Mouse (Mus musculus): ENCODE measurements at regions not wholly inside any gene's neighbourhood (a gene's known extent, or its start where the extent isn't known, plus 50 kb on each side); places are given as distances from the start of the nearest gene placed in this dataset.

DNA sequence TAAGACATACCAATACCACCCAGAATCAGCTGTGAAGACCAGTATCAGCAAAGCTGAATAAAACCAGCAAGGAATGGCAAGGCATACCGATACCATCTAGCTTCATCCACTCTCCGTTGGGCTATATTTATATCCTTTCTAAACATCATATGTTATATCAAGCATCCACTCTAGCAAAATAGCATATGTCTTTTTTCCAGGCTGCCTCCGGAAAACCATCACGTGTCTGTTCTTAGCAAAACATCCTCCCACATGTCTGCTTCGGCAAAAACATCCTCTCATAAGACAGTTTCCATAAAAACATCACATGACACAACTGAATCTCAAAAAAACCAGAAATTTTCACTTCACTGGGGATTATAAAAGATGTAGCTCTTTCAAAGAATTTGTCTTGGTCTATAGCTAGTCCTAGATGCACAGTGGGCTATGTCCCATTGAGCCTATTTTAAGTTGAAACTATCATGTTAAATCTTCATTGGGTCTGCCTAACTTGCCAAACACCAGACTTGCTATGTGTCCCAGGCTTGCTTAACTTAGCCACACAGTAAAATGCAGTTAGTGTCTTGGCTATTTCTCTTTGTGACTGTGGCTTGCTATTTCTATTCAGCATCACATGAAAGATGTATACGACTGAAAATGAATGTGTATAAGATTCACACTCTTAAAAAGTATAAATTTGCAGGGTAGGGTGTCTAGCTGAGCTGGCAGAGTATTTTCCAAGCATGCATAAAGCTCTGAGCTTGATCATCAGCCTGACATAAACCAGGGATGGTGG lies 278.2 kb downstream of the Kcnrg start:
- H3K9me3 ChIP-seq (replicated peaks; ENCODE audit: low read length), result no peaks in the 10 kb centered on the region
- dilution Hi-C loops (cut with MboI; ENCODE audit: extremely low pct_ligation_motif_present, extremely low pct_unique_long_range_greater_than_20kb, low sequenced_read_pairs), result no loop called here

DNA sequence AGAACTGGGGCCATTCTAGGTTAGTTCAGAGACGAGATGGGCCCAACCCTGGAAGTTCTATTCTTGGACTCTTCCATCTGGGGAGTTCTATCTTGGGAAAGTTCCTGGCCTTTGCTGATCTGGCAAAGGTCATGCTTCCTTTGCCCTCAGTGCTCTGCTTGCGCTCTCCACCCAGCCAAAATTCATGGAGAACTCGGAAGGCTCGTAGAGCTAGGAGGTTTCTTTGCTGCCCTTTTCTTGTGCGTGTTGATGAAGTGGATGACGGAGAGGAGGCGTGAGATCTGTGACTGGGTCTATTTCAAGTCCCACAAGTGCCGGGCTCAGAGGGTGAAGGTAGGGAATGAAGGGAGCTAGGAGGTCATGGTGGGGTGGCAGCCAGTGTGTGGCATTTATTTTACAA lies 282.4 kb downstream of the Kcnrg start:
- dilution Hi-C loops (cut with MboI; ENCODE audit: extremely low pct_ligation_motif_present, extremely low pct_unique_long_range_greater_than_20kb, low sequenced_read_pairs), result no loop called here

More for the DNA sequence above, 278.2 kb downstream of the Kcnrg start:
- no peaks in the 10 kb centered on the region for H3K27me3 ChIP-seq (replicated peaks)
- H3K9ac ChIP-seq (ENCODE audit: insufficient read depth, low read depth), result no peak overlapping the region
- H3K27ac ChIP-seq (ENCODE audit: insufficient read depth, low read depth), result no peak overlapping the region
- H3K4me3 ChIP-seq (replicated peaks in 1 of 3; ENCODE audit: low read depth in 2 of 3, low read length in 2 of 3, poor library complexity in 1 of 3), result no peak overlapping the region
- in situ Hi-C loops (cut with MboI; ENCODE audit: low pct_ligation_motif_present, low pct_unique_long_range_greater_than_20kb, low sequenced_read_pairs), result no loop called here
- DNase-seq (ENCODE audit: extremely low read depth), result no peak
- H3K79me2 ChIP-seq (replicated peaks; ENCODE audit: control insufficient read depth, extremely low read depth, insufficient read depth, poor library complexity, severe bottlenecking), result no peaks in the 10 kb centered on the region
- H3K4me2 ChIP-seq (ENCODE audit: insufficient read depth, low read depth, poor library complexity, severe bottlenecking), result no peak overlapping the region
- no peaks in the 10 kb centered on the region for H3K36me3 ChIP-seq (replicated peaks in 1 of 2; ENCODE audit: control insufficient read depth in 1 of 2, insufficient read depth in 1 of 2, low read length in 1 of 2)
- H3K4me1 ChIP-seq (ENCODE audit: control insufficient read depth in 1 of 2, insufficient read depth in 2 of 2), result no peaks in the 10 kb centered on the region
- TF ChIP-seq ZNF384 (IDR thresholded peaks at IDR 0.05; ENCODE audit: low read depth, low read length) (no peak), SMC3 (IDR thresholded peaks at IDR 0.05; ENCODE audit: low read depth, low read length) (no peak), RCOR1 (conservative IDR thresholded peaks at IDR 0.05; ENCODE audit: low read depth, low read length) (no peak)

DNA sequence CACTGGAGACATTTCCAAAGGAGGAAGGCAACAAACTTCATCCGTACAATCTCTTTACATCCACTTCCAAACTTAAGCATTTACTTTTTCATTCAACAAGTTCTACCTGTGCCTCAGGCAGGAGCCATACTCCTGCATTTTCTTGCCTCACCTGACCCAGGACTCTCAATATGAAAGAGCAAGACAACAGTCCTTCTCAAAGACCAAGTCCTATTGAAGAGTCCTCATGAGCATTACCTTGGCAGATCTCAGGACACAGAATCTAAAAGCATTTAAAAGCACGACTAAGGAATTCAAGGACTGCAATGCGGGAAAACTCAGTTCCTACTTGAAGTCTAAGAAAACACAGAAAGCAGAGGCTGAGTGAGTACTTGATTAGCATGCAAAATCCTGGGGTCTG lies 286.5 kb downstream of the Kcnrg start:
- TF ChIP-seq GABPA (IDR thresholded peaks at IDR 0.05; ENCODE audit: insufficient replicate concordance, low read depth, low read length) (no peak), SIN3A (IDR thresholded peaks at IDR 0.05; ENCODE audit: low read length) (no peak), NELFE (IDR thresholded peaks at IDR 0.05; ENCODE audit: low read depth, low read length) (no peak), MXI1 (IDR thresholded peaks at IDR 0.05; ENCODE audit: low read depth, low read length) (no peak), RAD21 (IDR thresholded peaks at IDR 0.05; ENCODE audit: low read depth, low read length) (no peak), MAX (IDR thresholded peaks at IDR 0.05; ENCODE audit: low read length) (no peak), MEF2A (IDR thresholded peaks at IDR 0.05; ENCODE audit: borderline replicate concordance, low read depth, low read length) (no peak), CHD1 (IDR thresholded peaks at IDR 0.05; ENCODE audit: low read depth, low read length) (no peak), BHLHE40 (IDR thresholded peaks at IDR 0.05; ENCODE audit: low read depth, low read length) (no peak), NRF1 (IDR thresholded peaks at IDR 0.05; ENCODE audit: low read depth, low read length) (no peak), ZNF384 (IDR thresholded peaks at IDR 0.05; ENCODE audit: low read depth, low read length) (no peak), MYC (IDR thresholded peaks at IDR 0.05; ENCODE audit: low read depth, low read length) (no peak), USF1 (IDR thresholded peaks at IDR 0.05; ENCODE audit: low read depth, low read length) (no peak), TBP (conservative IDR thresholded peaks at IDR 0.05; ENCODE audit: low read depth, low read length) (no peak), RCOR1 (conservative IDR thresholded peaks at IDR 0.05; ENCODE audit: low read depth, low read length) (no peak), ETS1 (conservative IDR thresholded peaks at IDR 0.05; ENCODE audit: low read depth, low read length) (no peak), EP300 (IDR thresholded peaks at IDR 0.05; ENCODE audit: low read length) (no peak)
- Histone ChIP-seq H3K4me1 (ENCODE audit: control insufficient read depth in 1 of 2, insufficient read depth in 2 of 2) (no peaks in the 10 kb centered on the region), H3K4me2 (ENCODE audit: insufficient read depth, low read depth, poor library complexity, severe bottlenecking) (no peak overlapping the region)

More for the DNA sequence above, 282.4 kb downstream of the Kcnrg start:
- H3K36me3 ChIP-seq (replicated peaks in 1 of 2; ENCODE audit: control insufficient read depth in 1 of 2, insufficient read depth in 1 of 2, low read length in 1 of 2), result no peaks in the 10 kb centered on the region
- DNase-seq (ENCODE audit: extremely low read depth), result no peak
- no peak overlapping the region for H3K4me3 ChIP-seq (replicated peaks in 1 of 3; ENCODE audit: low read depth in 2 of 3, low read length in 2 of 3, poor library complexity in 1 of 3)
- TF ChIP-seq ZMIZ1 (IDR thresholded peaks at IDR 0.05; ENCODE audit: low read depth, low read length), result no peak
- no peak for TF ChIP-seq TCF12 (IDR thresholded peaks at IDR 0.05; ENCODE audit: low read depth, low read length)
- no peak for TF ChIP-seq USF2 (conservative IDR thresholded peaks at IDR 0.05; ENCODE audit: low read depth, low read length)
- no peak for TF ChIP-seq PAX5 (IDR thresholded peaks at IDR 0.05; ENCODE audit: low read length)
- no peak for TF ChIP-seq E2F4 (IDR thresholded peaks at IDR 0.05; ENCODE audit: insufficient replicate concordance, low read depth, low read length)
- no peak for TF ChIP-seq ZNF384 (IDR thresholded peaks at IDR 0.05; ENCODE audit: low read depth, low read length)
- no peak for TF ChIP-seq USF1 (IDR thresholded peaks at IDR 0.05; ENCODE audit: low read depth, low read length)
- no peak for TF ChIP-seq CTCF (conservative IDR thresholded peaks at IDR 0.05 in 1 of 2, IDR thresholded peaks at IDR 0.05 in 1 of 2; ENCODE audit: low read depth in 2 of 2, low read length in 2 of 2)
- TF ChIP-seq RCOR1 (conservative IDR thresholded peaks at IDR 0.05; ENCODE audit: low read depth, low read length), result no peak
- no peak for TF ChIP-seq ZKSCAN1 (IDR thresholded peaks at IDR 0.05; ENCODE audit: borderline replicate concordance, low read depth, low read length)
- TF ChIP-seq NRF1 (IDR thresholded peaks at IDR 0.05; ENCODE audit: low read depth, low read length), result no peak
- no peak for TF ChIP-seq ELF1 (IDR thresholded peaks at IDR 0.05; ENCODE audit: low read depth, low read length)
- no peak for TF ChIP-seq MAX (IDR thresholded peaks at IDR 0.05; ENCODE audit: low read length)
- no peak for TF ChIP-seq MYC (IDR thresholded peaks at IDR 0.05; ENCODE audit: low read depth, low read length)
- TF ChIP-seq MAFK (IDR thresholded peaks at IDR 0.05; ENCODE audit: insufficient replicate concordance, low read length), result no peak
- no peak for TF ChIP-seq BHLHE40 (IDR thresholded peaks at IDR 0.05; ENCODE audit: low read depth, low read length)
- TF ChIP-seq IRF4 (IDR thresholded peaks at IDR 0.05; ENCODE audit: low read depth, low read length), result no peak
- H3K9ac ChIP-seq (ENCODE audit: insufficient read depth, low read depth), result no peak overlapping the region
- H3K79me2 ChIP-seq (replicated peaks; ENCODE audit: control insufficient read depth, extremely low read depth, insufficient read depth, poor library complexity, severe bottlenecking), result no peaks in the 10 kb centered on the region
- in situ Hi-C loops (cut with MboI; ENCODE audit: low pct_ligation_motif_present, low pct_unique_long_range_greater_than_20kb, low sequenced_read_pairs), result no loop called here
- no peaks in the 10 kb centered on the region for H3K27me3 ChIP-seq (replicated peaks)
- H3K4me1 ChIP-seq (ENCODE audit: control insufficient read depth in 1 of 2, insufficient read depth in 2 of 2), result no peaks in the 10 kb centered on the region
- H3K27ac ChIP-seq (ENCODE audit: insufficient read depth, low read depth), result no peak overlapping the region
- H3K4me2 ChIP-seq (ENCODE audit: insufficient read depth, low read depth, poor library complexity, severe bottlenecking), result no peak overlapping the region
- no peaks in the 10 kb centered on the region for H3K9me3 ChIP-seq (replicated peaks; ENCODE audit: low read length)

More for the DNA sequence above, 286.5 kb downstream of the Kcnrg start:
- DNase-seq (ENCODE audit: extremely low read depth), result no peak
- no peaks in the 10 kb centered on the region for H3K9me3 ChIP-seq (replicated peaks; ENCODE audit: low read length)
- no peak overlapping the region for H3K4me3 ChIP-seq (replicated peaks in 1 of 3; ENCODE audit: low read depth in 2 of 3, low read length in 2 of 3, poor library complexity in 1 of 3)
- no peak overlapping the region for H3K27ac ChIP-seq (ENCODE audit: insufficient read depth, low read depth)
- no peaks in the 10 kb centered on the region for H3K27me3 ChIP-seq (replicated peaks)
- in situ Hi-C loops (cut with MboI; ENCODE audit: low pct_ligation_motif_present, low pct_unique_long_range_greater_than_20kb, low sequenced_read_pairs) (no loop called here), dilution Hi-C loops (cut with MboI; ENCODE audit: extremely low pct_ligation_motif_present, extremely low pct_unique_long_range_greater_than_20kb, low sequenced_read_pairs) (no loop called here)
- no peak overlapping the region for H3K9ac ChIP-seq (ENCODE audit: insufficient read depth, low read depth)
- no peaks in the 10 kb centered on the region for H3K36me3 ChIP-seq (replicated peaks in 1 of 2; ENCODE audit: control insufficient read depth in 1 of 2, insufficient read depth in 1 of 2, low read length in 1 of 2)
- H3K79me2 ChIP-seq (replicated peaks; ENCODE audit: control insufficient read depth, extremely low read depth, insufficient read depth, poor library complexity, severe bottlenecking), result no peaks in the 10 kb centered on the region

Data from CH12.LX (cell line).